Mouse (Mus musculus): Measurements from ENCODE around the gene Grasp.

Gene Grasp

DNA sequence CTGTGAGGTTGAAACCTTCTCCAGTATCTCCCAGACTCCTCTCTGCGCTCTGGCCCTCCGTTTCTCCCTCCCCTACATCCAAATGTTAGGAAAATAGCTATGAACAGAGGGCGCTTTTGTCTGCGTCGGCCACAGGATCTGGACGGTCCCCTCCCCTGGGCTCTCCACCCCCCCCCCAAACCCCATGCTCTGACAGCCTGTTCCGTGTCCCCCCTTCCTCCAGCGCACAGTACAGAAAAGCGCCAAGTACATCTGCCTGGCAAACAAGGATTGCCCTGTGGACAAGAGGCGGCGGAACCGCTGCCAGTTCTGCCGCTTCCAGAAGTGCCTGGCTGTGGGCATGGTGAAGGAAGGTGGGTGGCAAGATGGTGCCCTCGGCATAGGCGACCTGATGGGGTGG, 47.5 kb downstream of the Grasp start:
- DNase-seq (ENCODE audit: low spot score in 2 of 2), result no peak

DNA sequence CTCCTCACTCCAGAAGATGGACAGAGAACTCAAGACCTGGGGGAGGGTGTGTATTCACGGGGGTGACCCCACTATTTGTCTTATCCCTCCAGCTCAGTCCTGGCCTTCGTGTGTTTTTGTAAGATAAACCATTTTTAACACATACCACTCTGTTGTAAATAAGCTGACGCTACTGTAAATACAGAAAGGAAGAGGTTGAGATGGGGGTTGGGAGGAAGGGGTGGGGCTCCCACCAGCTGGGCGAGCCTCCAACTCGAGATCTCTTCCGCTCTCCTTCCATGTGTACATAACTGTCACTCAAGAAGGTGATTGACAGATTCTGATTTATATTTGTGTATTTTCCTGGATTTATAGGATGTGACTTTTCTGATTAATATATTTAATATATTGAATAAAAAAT, 50.4 kb downstream of the Grasp start:
- DNase-seq (ENCODE audit: low spot score in 2 of 2), result no peak

DNA sequence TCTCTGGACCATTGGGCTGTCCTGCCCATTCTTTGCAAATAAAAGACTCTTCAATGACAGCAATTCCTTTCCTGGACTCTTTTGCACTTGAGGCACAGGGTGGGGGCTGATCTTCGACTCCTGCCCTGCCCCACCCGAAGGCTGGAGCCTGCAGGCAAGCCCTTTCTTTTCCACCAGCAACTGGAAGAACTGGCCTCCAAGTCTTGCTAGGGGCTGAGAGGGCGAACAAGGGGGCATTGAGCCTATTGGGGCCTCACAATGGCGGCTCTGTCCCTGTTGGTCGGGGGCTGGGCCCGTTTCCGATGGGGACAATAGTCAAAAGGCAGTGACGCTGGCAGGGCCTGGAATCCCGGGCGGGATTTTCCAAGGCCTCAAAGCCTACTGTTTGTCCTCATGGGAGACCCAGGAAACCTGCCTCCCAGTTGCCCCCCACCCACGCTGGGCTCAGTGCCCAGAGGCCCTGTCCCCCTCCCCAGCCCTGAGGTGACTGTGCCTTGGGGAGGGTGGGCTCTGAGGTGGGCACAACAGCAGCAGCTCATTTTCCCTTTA, 53.4 kb downstream of the Grasp start:
- no peak for DNase-seq (ENCODE audit: low spot score in 2 of 2)

DNA sequence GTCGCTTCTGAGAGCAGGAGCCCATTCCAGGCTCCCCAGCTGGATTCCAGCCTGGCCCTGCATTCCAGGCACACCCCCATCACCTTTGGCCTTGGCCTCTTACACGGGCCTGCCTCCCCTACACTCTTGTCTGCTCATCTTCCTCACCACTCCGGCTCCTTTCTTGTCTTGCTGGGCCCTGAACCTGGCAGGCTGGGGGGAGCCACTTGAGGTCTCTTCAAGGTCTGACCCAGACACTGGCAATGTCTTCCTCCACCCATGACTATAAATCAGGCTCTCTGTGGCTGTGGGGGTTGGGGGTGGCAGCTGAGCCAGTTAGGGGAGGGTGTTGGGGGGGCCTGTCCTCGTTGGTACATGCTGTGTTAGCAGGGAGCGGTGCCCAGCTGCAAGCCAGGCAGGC, 54.6 kb downstream of the Grasp start:
- DNase-seq (ENCODE audit: low spot score in 2 of 2), result no peak

GRCm38 (mm10) chr15:101279430-101279999, 55.5 kb downstream of the Grasp start:
- peak in 1 of 2 experiments; percentile 57 for DNase-seq (ENCODE audit: low spot score in 2 of 2)
